Mouse (Mus musculus): ENCODE data around the gene Lsr.
"Not testable (repeated sequence)": the region's sequence is repeated elsewhere in the genome, so short reads cannot be mapped to it uniquely, and the experiment has no call there.

Gene Lsr

GRCm38 (mm10) chr7:30962862-30963261 is 10.4 kb downstream of the Lsr start:
- ATAC-seq (ENCODE audit: low TSS enrichment): no peak

GRCm38 (mm10) chr7:30959786-30960349 is 13.4 kb downstream of the Lsr start:
- ATAC-seq (ENCODE audit: low TSS enrichment): no peak

- ATAC-seq (ENCODE audit: low TSS enrichment): no peak
These were observed 14.3 kb downstream of the Lsr start for GRCm38 (mm10) chr7:30958866-30959487.

GRCm38 (mm10) chr7:30958109-30958865 is 15.0 kb downstream of the Lsr start:
- ATAC-seq (ENCODE audit: low TSS enrichment): no peak

GRCm38 (mm10) chr7:30957367-30957783 is 15.9 kb downstream of the Lsr start:
- peak; percentile 64 for ATAC-seq (ENCODE audit: low TSS enrichment)

- peak; percentile 63 for ATAC-seq (ENCODE audit: low TSS enrichment)
These were observed 16.4 kb downstream of the Lsr start, which contains the start of gene Usf2 for GRCm38 (mm10) chr7:30956756-30957366. Usf2 (minus strand) TSS chr7:30956803.

- ATAC-seq (ENCODE audit: low TSS enrichment): no peak
These were observed 16.9 kb downstream of the Lsr start for GRCm38 (mm10) chr7:30956357-30956751.

GRCm38 (mm10) chr7:30955584-30956356 is 17.5 kb downstream of the Lsr start:
- ATAC-seq (ENCODE audit: low TSS enrichment): peak; percentile 35

GRCm38 (mm10) chr7:30954971-30955520 is 18.2 kb downstream of the Lsr start:
- ATAC-seq (ENCODE audit: low TSS enrichment): no peak

- no peak for ATAC-seq (ENCODE audit: low TSS enrichment)
These were observed 19.2 kb downstream of the Lsr start for GRCm38 (mm10) chr7:30954036-30954435.

- no peak for ATAC-seq (ENCODE audit: low TSS enrichment)
These were observed 19.8 kb downstream of the Lsr start for GRCm38 (mm10) chr7:30953459-30953858.

GRCm38 (mm10) chr7:30952441-30953265 is 20.6 kb downstream of the Lsr start:
- no peak for ATAC-seq (ENCODE audit: low TSS enrichment)

GRCm38 (mm10) chr7:30949902-30950301 is 23.4 kb downstream of the Lsr start:
- not testable (repeated sequence) for ATAC-seq (ENCODE audit: low TSS enrichment)

- ATAC-seq (ENCODE audit: low TSS enrichment): no peak
These were observed 27.4 kb downstream of the Lsr start for GRCm38 (mm10) chr7:30945876-30946275.

- ATAC-seq (ENCODE audit: low TSS enrichment): not testable (repeated sequence)
These were observed 27.8 kb downstream of the Lsr start for GRCm38 (mm10) chr7:30945466-30945865.

- not testable (repeated sequence) for ATAC-seq (ENCODE audit: low TSS enrichment)
These were observed 28.6 kb downstream of the Lsr start for GRCm38 (mm10) chr7:30944706-30945105.

- ATAC-seq (ENCODE audit: low TSS enrichment): no peak; the same call in 1 of the 2 replicates
These were observed 29.2 kb downstream of the Lsr start, which contains the start of gene Hamp for GRCm38 (mm10) chr7:30943909-30944635. Hamp (minus strand) TSS chr7:30944032.

GRCm38 (mm10) chr7:30942365-30942764 is 30.9 kb downstream of the Lsr start:
- ATAC-seq (ENCODE audit: low TSS enrichment): not testable (repeated sequence)

- ATAC-seq (ENCODE audit: low TSS enrichment): not testable (repeated sequence)
These were observed 33.2 kb downstream of the Lsr start for GRCm38 (mm10) chr7:30940070-30940469.

Data from frontal cortex, adult (tissue).